Mouse (Mus musculus) kidney, adult 10 weeks (tissue): Measurements from ENCODE around the gene Arhgap10. TPM values are rescaled to one million over a fixed set of nuclear protein-coding genes. Genes with fewer than 3 reads are reported as not detected.

Experiments used
- polyA plus RNA-seq: library from polyadenylated mRNA; stranded (reverse); fragments of 350-450 nt; fragmentation: Illumina TruSeq; extraction: RNeasy Lipid Tissue Mini Kit (QIAGEN cat#74804); gene quantifications from one replicate; pipeline ENCODE4 v1.2.3, GENCODE M21; 2014; ENCODE audit warnings: low read depth, low replicate concordance

Arhgap10 gene
- 30.8 TPM for polyA plus RNA-seq

GRCm38 (mm10) chr8:77517301-77518200, at the start of gene Arhgap10:
Gene Arhgap10 (minus strand): TSS chr8:77517953.

GRCm38 (mm10) chr8:77549121-77549706, 31.5 kb upstream of the Arhgap10 start, which contains the start of gene Prmt9:
Gene Prmt9 (plus strand): TSS chr8:77549397.

Other genes starting within 250 kb of the Arhgap10 start
- gene Prmt9, start 31.4 kb upstream of the Arhgap10 start, polyA plus RNA-seq = 21.8 TPM
- gene Tmem184c, start 92.7 kb upstream of the Arhgap10 start, polyA plus RNA-seq = 112 TPM
- 4.2 TPM for gene Ednra, start 206.5 kb upstream of the Arhgap10 start, polyA plus RNA-seq